Mouse (Mus musculus) CH12.LX (cell line): ENCODE data around the gene Gbp3.

Experiments used
- CTCF ChIP-seq, 2 experiments: IDR thresholded peaks in 1 of 2; conservative IDR thresholded peaks in 1 of 2; 2 replicates each; pipeline ENCODE4 v1.5.1; 2011 to 2012; ENCODE audit warnings: low read depth in 2 of 2, low read length in 2 of 2, improper control_type of control experiment in 1 of 2, inconsistent platforms in 1 of 2, mild to moderate bottlenecking in 1 of 2, moderate library complexity in 1 of 2
- JUND ChIP-seq: conservative IDR thresholded peaks from 2 replicates; pipeline ENCODE4 v1.6.1; 2011; ENCODE audit warnings: low read depth, low read length, improper control_type of control experiment
- POLR2A ChIP-seq: IDR thresholded peaks from 2 replicates; pipeline ENCODE4 v1.6.1; 2011; ENCODE audit warnings: low read depth, mild to moderate bottlenecking, improper control_type of control experiment, low read length
- POLR2AphosphoS2 ChIP-seq: IDR thresholded peaks from 2 replicates; pipeline ENCODE4 v1.6.1; 2011; ENCODE audit warnings: low read depth, low read length, improper control_type of control experiment
- RAD21 ChIP-seq: IDR thresholded peaks from 2 replicates; pipeline ENCODE4 v1.6.1; 2011; ENCODE audit warnings: low read depth, mild to moderate bottlenecking, low read length, improper control_type of control experiment, moderate library complexity
- TBP ChIP-seq: conservative IDR thresholded peaks from 2 replicates; pipeline ENCODE4 v1.6.1; 2011; ENCODE audit warnings: low read depth, low read length, improper control_type of control experiment
- ZC3H11A ChIP-seq: IDR thresholded peaks from 2 replicates; pipeline ENCODE4 v1.6.1; 2012; ENCODE audit warnings: low read depth, mild to moderate bottlenecking, inconsistent platforms, low read length, improper control_type of control experiment

DNA sequence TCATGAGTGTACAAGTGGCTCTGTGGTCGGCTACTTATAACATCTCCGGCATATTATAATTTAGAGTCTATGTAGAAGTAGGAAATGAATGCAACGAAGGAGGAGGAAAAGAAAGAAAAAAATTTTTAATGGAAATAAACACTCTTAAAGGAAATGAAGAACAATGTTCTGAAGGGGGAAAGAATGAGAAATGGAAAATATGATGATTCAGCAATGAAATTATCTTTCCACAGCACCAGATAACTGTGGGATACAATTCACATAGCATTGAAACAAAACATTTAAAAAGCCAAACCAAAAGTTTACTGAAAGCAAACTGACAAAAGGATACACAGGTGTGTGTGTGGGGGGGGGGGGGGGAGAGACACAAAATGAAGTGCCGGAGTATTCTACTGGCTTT lies 23.2 kb downstream of the Gbp3 start:
- TF ChIP-seq POLR2A (no peak), POLR2AphosphoS2 (no peak), CTCF (conservative IDR thresholded peaks at IDR 0.05 in 1 of 2, IDR thresholded peaks at IDR 0.05 in 1 of 2; ENCODE audit: low read depth in 2 of 2, low read length in 2 of 2) (no peak), ZC3H11A (no peak), RAD21 (no peak), JUND (peak; percentile 59; the same call in 1 of the 2 replicates), TBP (no peak)
